Mouse (Mus musculus) spleen, adult 2 months (tissue): ENCODE measurements around the gene Schip1.

Experiments
- CTCF ChIP-seq: fragments of 200-500 bp; IDR thresholded peaks from 2 replicates; pipeline ENCODE4 v1.5.1; 2011; ENCODE audit warnings: mild to moderate bottlenecking, inconsistent platforms; ENCODE audit not compliant: insufficient read depth, insufficient read length, insufficient replicate concordance; ENCODE audit errors: extremely low read depth
- POLR2A ChIP-seq: fragments of 200-500 bp; IDR thresholded peaks from 2 replicates; pipeline ENCODE4 v1.6.1; 2011; ENCODE audit warnings: low read depth, low read length, inconsistent platforms

GRCm38 (mm10) chr3:68203934-68204467 lies 139.4 kb downstream of the Schip1 start:
- no peak for TF ChIP-seq CTCF
- TF ChIP-seq POLR2A = no peak
